Mouse (Mus musculus): ENCODE measurements around the gene Pibf1. TPM values are rescaled to one million over a fixed set of nuclear protein-coding genes. Genes with fewer than 3 reads are reported as not detected.

Gene Pibf1
- total and polyA plus RNA-seq, 3 experiments = 11.8 to 24.7 (median 13.9) TPM

DNA sequence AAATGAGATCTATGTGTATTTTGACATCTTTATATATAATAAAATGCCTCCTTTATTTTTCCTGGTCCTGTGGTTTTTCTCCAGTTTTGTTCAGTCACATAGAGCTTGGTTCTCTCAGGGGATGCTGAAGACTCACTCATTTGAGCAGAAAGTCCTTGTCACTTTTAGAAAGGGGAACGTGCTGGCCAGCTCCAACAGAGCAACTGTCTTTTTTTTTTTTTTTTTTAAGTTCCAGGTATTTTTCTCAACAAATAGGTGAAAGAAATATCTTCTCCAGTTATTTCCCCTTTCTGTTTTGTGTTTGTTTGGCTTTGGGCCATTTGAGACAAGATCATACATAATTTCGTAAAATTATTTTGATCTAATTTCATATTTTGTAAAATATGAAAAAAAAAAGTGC is 174.8 kb downstream of the Pibf1 start:
- Histone ChIP-seq H3K27me3 (replicated peaks) (no peaks in the 10 kb centered on the region), H3K4me1 (ENCODE audit: control insufficient read depth in 1 of 2, insufficient read depth in 2 of 2) (peaks cover 2 to 30% of the 10 kb centered on the region in 2 experiments; a peak in 2 of 4 replicates), H3K79me2 (replicated peaks; ENCODE audit: control insufficient read depth, extremely low read depth, insufficient read depth, poor library complexity, severe bottlenecking) (no peaks in the 10 kb centered on the region), H3K27ac (ENCODE audit: insufficient read depth, low read depth) (no peak overlapping the region), H3K4me2 (ENCODE audit: insufficient read depth, low read depth, poor library complexity, severe bottlenecking) (no peak overlapping the region), H3K4me3 (replicated peaks in 1 of 3; ENCODE audit: low read depth in 2 of 3, low read length in 2 of 3, poor library complexity in 1 of 3) (no peak overlapping the region), H3K9me3 (replicated peaks; ENCODE audit: low read length) (no peaks in the 10 kb centered on the region), H3K36me3 (replicated peaks in 1 of 2; ENCODE audit: control insufficient read depth in 1 of 2, insufficient read depth in 1 of 2, low read length in 1 of 2) (no peaks in the 10 kb centered on the region), H3K9ac (ENCODE audit: insufficient read depth, low read depth) (no peak overlapping the region)
- dilution Hi-C loops (cut with MboI; ENCODE audit: extremely low pct_ligation_motif_present, extremely low pct_unique_long_range_greater_than_20kb, low sequenced_read_pairs) (no loop called here), in situ Hi-C loops (cut with MboI; ENCODE audit: low pct_ligation_motif_present, low pct_unique_long_range_greater_than_20kb, low sequenced_read_pairs) (no loop called here)
- DNase-seq (ENCODE audit: extremely low read depth) = no peak
- TF ChIP-seq ZC3H11A (IDR thresholded peaks at IDR 0.05; ENCODE audit: low read depth, low read length) = no peak
- TF ChIP-seq ZNF384 (IDR thresholded peaks at IDR 0.05; ENCODE audit: low read depth, low read length) = peak; percentile 71

DNA sequence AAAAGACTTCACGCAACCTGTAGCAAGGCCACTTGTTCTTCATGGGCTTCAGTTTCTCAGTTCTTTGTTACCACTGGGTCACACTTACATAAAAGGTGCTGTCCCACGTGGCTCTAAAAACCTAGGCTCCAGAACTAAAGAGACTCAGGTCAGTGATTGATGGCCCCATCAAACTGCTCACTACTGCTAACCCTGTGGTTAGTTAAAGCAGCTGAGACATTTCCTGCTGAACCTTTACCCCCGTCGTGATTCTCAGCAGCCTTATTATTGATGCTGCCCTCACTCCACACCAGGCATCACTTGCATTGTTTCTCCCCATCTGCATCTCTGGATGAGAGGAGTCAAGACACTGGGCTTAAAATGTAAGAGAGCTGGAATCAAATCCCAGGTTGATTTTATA is 176.6 kb downstream of the Pibf1 start:
- Histone ChIP-seq H3K27ac (ENCODE audit: insufficient read depth, low read depth) (no peak overlapping the region), H3K9me3 (replicated peaks; ENCODE audit: low read length) (no peaks in the 10 kb centered on the region), H3K27me3 (replicated peaks) (no peaks in the 10 kb centered on the region), H3K4me2 (ENCODE audit: insufficient read depth, low read depth, poor library complexity, severe bottlenecking) (no peak overlapping the region), H3K4me1 (ENCODE audit: control insufficient read depth in 1 of 2, insufficient read depth in 2 of 2) (peaks cover 2 to 44% of the 10 kb centered on the region in 2 experiments; a peak in 3 of 4 replicates), H3K36me3 (replicated peaks in 1 of 2; ENCODE audit: control insufficient read depth in 1 of 2, insufficient read depth in 1 of 2, low read length in 1 of 2) (no peaks in the 10 kb centered on the region), H3K79me2 (replicated peaks; ENCODE audit: control insufficient read depth, extremely low read depth, insufficient read depth, poor library complexity, severe bottlenecking) (no peaks in the 10 kb centered on the region), H3K4me3 (replicated peaks in 1 of 3; ENCODE audit: low read depth in 2 of 3, low read length in 2 of 3, poor library complexity in 1 of 3) (no peak overlapping the region), H3K9ac (ENCODE audit: insufficient read depth, low read depth) (no peak overlapping the region)
- TF ChIP-seq ZMIZ1 (IDR thresholded peaks at IDR 0.05; ENCODE audit: low read depth, low read length) = no peak
- DNase-seq (ENCODE audit: extremely low read depth) = no peak
- in situ Hi-C loops (cut with MboI; ENCODE audit: low pct_ligation_motif_present, low pct_unique_long_range_greater_than_20kb, low sequenced_read_pairs) = no loop called here
- dilution Hi-C loops (cut with MboI; ENCODE audit: extremely low pct_ligation_motif_present, extremely low pct_unique_long_range_greater_than_20kb, low sequenced_read_pairs) = no loop called here

DNA sequence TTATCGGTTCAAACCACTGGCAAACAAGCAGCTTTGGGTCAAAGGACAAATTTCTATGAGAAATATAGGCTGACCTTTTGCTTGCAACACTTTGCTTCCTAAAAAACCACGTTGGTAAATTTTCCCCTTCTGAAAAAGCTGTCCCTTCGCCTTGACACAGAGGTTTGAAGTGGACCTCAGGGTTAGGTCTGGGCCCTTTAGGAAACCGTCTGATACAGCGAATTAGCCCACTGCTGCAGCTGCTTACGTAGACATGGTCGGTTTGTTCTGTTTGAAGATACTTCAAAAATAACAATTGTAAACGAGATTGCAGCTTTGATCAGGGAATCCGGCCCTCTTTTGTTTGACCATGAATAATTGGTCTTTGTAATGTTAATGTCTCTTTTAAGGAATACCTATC is 179.1 kb downstream of the Pibf1 start:
- in situ Hi-C loops (cut with MboI; ENCODE audit: low pct_ligation_motif_present, low pct_unique_long_range_greater_than_20kb, low sequenced_read_pairs) (no loop called here), dilution Hi-C loops (cut with MboI; ENCODE audit: extremely low pct_ligation_motif_present, extremely low pct_unique_long_range_greater_than_20kb, low sequenced_read_pairs) (no loop called here)
- H3K27me3 ChIP-seq (replicated peaks) = no peaks in the 10 kb centered on the region
- DNase-seq (ENCODE audit: extremely low read depth) = no peak
- no peak overlapping the region for H3K4me3 ChIP-seq (replicated peaks in 1 of 3; ENCODE audit: low read depth in 2 of 3, low read length in 2 of 3, poor library complexity in 1 of 3)
- no peak overlapping the region for H3K27ac ChIP-seq (ENCODE audit: insufficient read depth, low read depth)
- TF ChIP-seq E2F4 (IDR thresholded peaks at IDR 0.05; ENCODE audit: insufficient replicate concordance, low read depth, low read length) (no peak), MYC (IDR thresholded peaks at IDR 0.05; ENCODE audit: low read depth, low read length) (no peak), BHLHE40 (IDR thresholded peaks at IDR 0.05; ENCODE audit: low read depth, low read length) (no peak), PAX5 (IDR thresholded peaks at IDR 0.05; ENCODE audit: low read length) (no peak), ZNF384 (IDR thresholded peaks at IDR 0.05; ENCODE audit: low read depth, low read length) (no peak), EP300 (IDR thresholded peaks at IDR 0.05; ENCODE audit: low read length) (no peak), CHD1 (IDR thresholded peaks at IDR 0.05; ENCODE audit: low read depth, low read length) (no peak), MAX (IDR thresholded peaks at IDR 0.05; ENCODE audit: low read length) (no peak), MEF2A (IDR thresholded peaks at IDR 0.05; ENCODE audit: borderline replicate concordance, low read depth, low read length) (no peak), KAT2A (IDR thresholded peaks at IDR 0.05; ENCODE audit: insufficient replicate concordance, low read length) (no peak), ZC3H11A (IDR thresholded peaks at IDR 0.05; ENCODE audit: low read depth, low read length) (no peak), CHD2 (IDR thresholded peaks at IDR 0.05; ENCODE audit: low read length) (no peak), MXI1 (IDR thresholded peaks at IDR 0.05; ENCODE audit: low read depth, low read length) (no peak), POLR2A (IDR thresholded peaks at IDR 0.05; ENCODE audit: low read depth, low read length) (no peak), MAFK (IDR thresholded peaks at IDR 0.05; ENCODE audit: insufficient replicate concordance, low read length) (no peak), RAD21 (IDR thresholded peaks at IDR 0.05; ENCODE audit: low read depth, low read length) (no peak), USF2 (conservative IDR thresholded peaks at IDR 0.05; ENCODE audit: low read depth, low read length) (no peak), POLR2AphosphoS2 (IDR thresholded peaks at IDR 0.05; ENCODE audit: low read depth, low read length) (no peak), SIN3A (IDR thresholded peaks at IDR 0.05; ENCODE audit: low read length) (no peak)
- no peaks in the 10 kb centered on the region for H3K9me3 ChIP-seq (replicated peaks; ENCODE audit: low read length)
- no peaks in the 10 kb centered on the region for H3K36me3 ChIP-seq (replicated peaks in 1 of 2; ENCODE audit: control insufficient read depth in 1 of 2, insufficient read depth in 1 of 2, low read length in 1 of 2)
- H3K4me1 ChIP-seq (ENCODE audit: control insufficient read depth in 1 of 2, insufficient read depth in 2 of 2) = peaks cover 2 to 43% of the 10 kb centered on the region in 2 experiments; a peak in 3 of 4 replicates
- H3K9ac ChIP-seq (ENCODE audit: insufficient read depth, low read depth) = no peak overlapping the region
- H3K79me2 ChIP-seq (replicated peaks; ENCODE audit: control insufficient read depth, extremely low read depth, insufficient read depth, poor library complexity, severe bottlenecking) = no peaks in the 10 kb centered on the region
- H3K4me2 ChIP-seq (ENCODE audit: insufficient read depth, low read depth, poor library complexity, severe bottlenecking) = no peak overlapping the region

Data from CH12.LX (cell line).